ENCODE assay signal across 8 mouse cellular contexts in the genomic region with DNA sequence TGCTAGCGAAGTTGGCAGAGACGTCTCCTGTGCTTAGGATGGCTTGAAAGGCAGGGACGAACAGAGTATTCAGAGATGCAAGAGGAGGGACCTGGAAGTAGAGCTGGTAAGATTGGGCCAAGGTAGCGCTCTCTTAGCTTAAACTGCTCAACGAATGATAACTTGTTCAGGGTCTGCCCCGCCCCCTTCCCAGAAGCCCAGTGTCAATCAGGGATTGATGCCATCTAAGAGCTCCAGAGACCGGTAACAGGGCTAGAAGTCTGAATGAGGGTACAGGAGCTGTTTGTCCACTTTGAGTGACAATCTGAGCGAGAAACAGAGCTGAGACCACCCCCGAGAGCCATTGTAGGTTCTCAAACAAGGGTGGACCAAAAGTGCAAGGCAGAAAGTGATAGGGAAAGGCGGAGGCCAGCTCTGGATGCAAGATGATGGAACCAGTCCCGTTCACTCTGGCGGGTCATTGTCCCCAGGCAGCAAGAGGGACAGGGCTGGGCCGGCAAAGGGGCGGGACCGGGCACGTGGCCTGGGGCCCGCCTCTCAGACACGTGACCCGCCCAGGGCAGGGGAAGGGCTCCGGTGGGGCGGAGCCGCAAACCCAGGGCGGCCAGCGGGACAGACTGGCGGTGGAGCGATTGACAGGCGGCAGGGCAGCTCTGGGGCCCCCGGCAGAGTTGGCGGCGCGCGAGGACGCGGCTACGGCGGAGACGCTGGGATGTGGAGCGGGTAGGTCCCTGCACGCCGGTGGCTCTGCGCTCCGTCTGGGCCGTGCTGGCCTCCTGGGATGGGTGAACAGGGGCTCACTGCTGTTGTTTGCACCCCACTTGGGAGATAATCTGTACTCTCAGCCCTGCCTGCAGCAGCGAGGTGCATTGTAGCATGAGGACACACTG. TPM values are rescaled to one million over a fixed set of nuclear protein-coding genes. Genes with fewer than 3 reads are reported as not detected.
DNase-seq lines count a peak whose midpoint lies in the region; TF ChIP-seq lines count a peak whose summit lies in the region.

No protein-coding gene starts in this region.

- TF ChIP-seq RAD21 in MEL (IDR thresholded peaks at IDR 0.05; ENCODE audit: low read depth, low read length): no peak

- H3K27me3 ChIP-seq in MEL (ENCODE audit: control insufficient read depth in 1 of 2, insufficient read depth in 2 of 2, low read length in 2 of 2): no peaks in the 10 kb centered on the region; a peak in 1 of 4 replicates
- H3K27me3 ChIP-seq in hindbrain, embryonic 10.5 days (ENCODE audit: insufficient read depth, poor library complexity, severe bottlenecking): peaks cover 36% of the 10 kb centered on the region

- peak overlapping the region; percentile 33 to 57 for H3K4me3 ChIP-seq in MEL (ENCODE audit: control insufficient read depth in 1 of 2, insufficient read depth in 1 of 2, low read depth in 2 of 2, low read length in 2 of 2)
- peak overlapping the region; percentile 64 for H3K4me3 ChIP-seq in hindbrain, embryonic 10.5 days

- H3K36me3 ChIP-seq in MEL (ENCODE audit: control insufficient read depth in 1 of 2, insufficient read depth in 2 of 2, low read length in 2 of 2): peaks cover 0 to 15% of the 10 kb centered on the region in 2 experiments; a peak in 2 of 4 replicates
- H3K36me3 ChIP-seq in hindbrain, embryonic 10.5 days: no peaks in the 10 kb centered on the region

- no peaks in the 10 kb centered on the region for H3K9me3 ChIP-seq in MEL (replicated peaks; ENCODE audit: insufficient read depth, low read length)
- H3K9me3 ChIP-seq in hindbrain, embryonic 10.5 days: no peaks in the 10 kb centered on the region

- no peak for TF ChIP-seq EP300 in MEL (IDR thresholded peaks at IDR 0.05; ENCODE audit: low read depth in 1 of 2, low read length in 2 of 2)

- no peak for TF ChIP-seq CTCF in MEL (IDR thresholded peaks at IDR 0.05 in 2 of 3, conservative IDR thresholded peaks at IDR 0.05 in 1 of 3; ENCODE audit: control insufficient read depth in 1 of 3, insufficient read depth in 1 of 3, low read depth in 2 of 3, low read length in 3 of 3, poor library complexity in 1 of 3, severe bottlenecking in 1 of 3)

- H3K9ac ChIP-seq in MEL (ENCODE audit: control insufficient read depth, low read depth, low read length, poor library complexity, severe bottlenecking): peak overlapping the region; percentile 9; the same call in 1 of the 2 replicates

- H3K27ac ChIP-seq in MEL (ENCODE audit: control insufficient read depth, low read depth, low read length): no peak overlapping the region
- peak overlapping the region; percentile 88 for H3K27ac ChIP-seq in hindbrain, embryonic 10.5 days

- peaks cover 2 to 34% of the 10 kb centered on the region in 2 experiments; a peak in 3 of 4 replicates for H3K4me1 ChIP-seq in MEL (ENCODE audit: control insufficient read depth in 1 of 2, insufficient read depth in 2 of 2, low read length in 2 of 2)
- peaks cover 64% of the 10 kb centered on the region for H3K4me1 ChIP-seq in hindbrain, embryonic 10.5 days (replicated peaks)

- peak; percentile 73 for DNase-seq in MEL (ENCODE audit: low read depth, low spot score)
- DNase-seq in cerebellum, adult 9-10 months: peak; percentile 75
- DNase-seq in frontal cortex, adult 2 months (ENCODE audit: extremely low spot score in 1 of 2, low spot score in 1 of 2): peak; percentile 48 to 73
- DNase-seq in hindbrain, embryonic 10.5 days (ENCODE audit: low spot score): peak; percentile 92
- peak; percentile 80 to 86 for DNase-seq in layer of hippocampus, postnatal 14 days (ENCODE audit: low spot score in 2 of 2)
- peak; percentile 96 for DNase-seq in lung, postnatal 10 days
- DNase-seq in ovary, postnatal 10 days (ENCODE audit: low spot score): peak; percentile 75
- peak; percentile 21 to 30 for DNase-seq in thymus, postnatal 10 days (ENCODE audit: low spot score in 2 of 2)

- no peak for TF ChIP-seq POLR2A in MEL (IDR thresholded peaks at IDR 0.05; ENCODE audit: control insufficient read depth in 1 of 2, insufficient read depth in 1 of 2, low read depth in 1 of 2, low read length in 2 of 2, poor library complexity in 1 of 2)

- H3K79me2 ChIP-seq in MEL (ENCODE audit: control insufficient read depth, insufficient read depth, low read length, poor library complexity): no peaks in the 10 kb centered on the region

- WGBS in hindbrain, embryonic 10.5 days: 5% methylated on average over 44 of the region's 44 CpGs

TF ChIP-seq in MEL, 35 proteins besides CTCF, POLR2A, EP300 and RAD21:
- TF ChIP-seq MAFK (IDR thresholded peaks at IDR 0.05; ENCODE audit: borderline replicate concordance, low read depth, low read length) (no peak), NRF1 (IDR thresholded peaks at IDR 0.05; ENCODE audit: insufficient read depth, low read depth, low read length, poor library complexity, severe bottlenecking) (no peak), TBP (IDR thresholded peaks at IDR 0.05; ENCODE audit: low read depth, low read length) (no peak), MYC (IDR thresholded peaks at IDR 0.05; ENCODE audit: low read depth, low read length) (peak; percentile 57; the same call in 1 of the 2 replicates), MAX (IDR thresholded peaks at IDR 0.05; ENCODE audit: low read length) (peak; percentile 95), MYB (IDR thresholded peaks at IDR 0.05; ENCODE audit: low read depth, low read length) (no peak), MXI1 (IDR thresholded peaks at IDR 0.05; ENCODE audit: low read depth, low read length) (peak; percentile 78; the same call in 1 of the 2 replicates), SIN3A (IDR thresholded peaks at IDR 0.05; ENCODE audit: low read length) (peak; percentile 44; the same call in 1 of the 2 replicates), POLR2AphosphoS2 (IDR thresholded peaks at IDR 0.05; ENCODE audit: low read length) (no peak), USF2 (IDR thresholded peaks at IDR 0.05; ENCODE audit: borderline replicate concordance in 1 of 2, insufficient read depth in 1 of 2, low read depth in 1 of 2, low read length in 2 of 2) (peak; percentile 72 to 92), BHLHE40 (IDR thresholded peaks at IDR 0.05; ENCODE audit: borderline replicate concordance, low read depth, low read length) (peak; percentile 73), NELFE (IDR thresholded peaks at IDR 0.05; ENCODE audit: low read depth, low read length) (no peak), USF1 (IDR thresholded peaks at IDR 0.05; ENCODE audit: low read depth, low read length) (peak; percentile 98), MAZ (IDR thresholded peaks at IDR 0.05; ENCODE audit: low read depth, low read length) (no peak)

RNA-seq across cellular contexts. Expression of a gene that starts 16.4 kb away (rescaled TPM):
- 0.52 and 1.0 TPM in 2 replicates for total RNA-seq in MEL (2012; rRNA removed)
- polyA plus RNA-seq in MEL (2012; ENCODE audit: insufficient read depth in 1 of 2, insufficient read length in 2 of 2, low read depth in 1 of 2, low replicate concordance in 2 of 2, missing spikeins in 1 of 2): 1 to 10 TPM in 1 of 2 experiments, not detected in 1; 1.4 TPM
- polyA plus RNA-seq in frontal cortex, adult 2 months (2012; rRNA removed): 11.3 and 13.6 TPM in 2 replicates
- 39.7 and 39.8 TPM in 2 replicates for polyA plus RNA-seq in hindbrain, embryonic 10.5 days (2016; fragmentation: Nextera tagmentation; extraction: Ambion mirVana)
- total RNA-seq in layer of hippocampus, postnatal 14 days (2021): 10 to 100 TPM in 1 of 2 experiments, 1 to 10 TPM in 1; 8.9 to 12.8 TPM

RNA-seq across cellular contexts. Expression of a gene that starts 16.4 kb away (rescaled TPM):
- not detected in 2 replicates for total RNA-seq in MEL (2012; rRNA removed)
- under 1 TPM in 1 of 2 experiments, not detected in 1; 0.08 TPM for polyA plus RNA-seq in MEL (2012; ENCODE audit: insufficient read depth in 1 of 2, insufficient read length in 2 of 2, low read depth in 1 of 2, low replicate concordance in 2 of 2, missing spikeins in 1 of 2)
- 0.59 and 0.74 TPM in 2 replicates for polyA plus RNA-seq in frontal cortex, adult 2 months (2012; rRNA removed)
- 1.8 TPM in 2 replicates for polyA plus RNA-seq in hindbrain, embryonic 10.5 days (2016; fragmentation: Nextera tagmentation; extraction: Ambion mirVana)
- total RNA-seq in layer of hippocampus, postnatal 14 days (2021): 1 to 10 TPM in 1 of 2 experiments, under 1 TPM in 1; 0.97 to 1.1 TPM

RNA-seq across cellular contexts. Expression of a gene that starts 23.5 kb away (rescaled TPM):
- total RNA-seq in MEL (2012; rRNA removed): 1.4 and 2.3 TPM in 2 replicates
- polyA plus RNA-seq in MEL (2012; ENCODE audit: insufficient read depth in 1 of 2, insufficient read length in 2 of 2, low read depth in 1 of 2, low replicate concordance in 2 of 2, missing spikeins in 1 of 2): 10 to 100 TPM in 1 of 2 experiments, not detected in 1; 11.2 TPM
- polyA plus RNA-seq in frontal cortex, adult 2 months (2012; rRNA removed): 26.5 and 28.4 TPM in 2 replicates
- 6.7 and 8.1 TPM in 2 replicates for polyA plus RNA-seq in hindbrain, embryonic 10.5 days (2016; fragmentation: Nextera tagmentation; extraction: Ambion mirVana)
- 10 to 100 TPM; 34.3 to 36.8 TPM for total RNA-seq in layer of hippocampus, postnatal 14 days (2021)

RNA-seq across cellular contexts. Expression of a gene that starts 37.5 kb away (rescaled TPM):
- total RNA-seq in MEL (2012; rRNA removed): 444 and 518 TPM in 2 replicates
- 1,000 to 10,000 TPM; 2,118 to 2,175 TPM for polyA plus RNA-seq in MEL (2012; ENCODE audit: insufficient read depth in 1 of 2, insufficient read length in 2 of 2, low read depth in 1 of 2, low replicate concordance in 2 of 2, missing spikeins in 1 of 2)
- 3,721 and 5,002 TPM in 2 replicates for polyA plus RNA-seq in frontal cortex, adult 2 months (2012; rRNA removed)
- 1,451 and 1,593 TPM in 2 replicates for polyA plus RNA-seq in hindbrain, embryonic 10.5 days (2016; fragmentation: Nextera tagmentation; extraction: Ambion mirVana)
- 1,000 to 10,000 TPM; 2,325 to 2,371 TPM for total RNA-seq in layer of hippocampus, postnatal 14 days (2021)

Comparison
In these comparisons a context has a peak if more than half of its experiments do, and no peak if none do; other contexts are left out.
1. DNase-seq: peak in every context shown above with its lines; median percentile 96 in lung, postnatal 10 days; 92 in hindbrain, embryonic 10.5 days; 83 in layer of hippocampus, postnatal 14 days; 75 in cerebellum, adult 9-10 months; 75 in ovary, postnatal 10 days; 73 in MEL; 60 in frontal cortex, adult 2 months; 26 in thymus, postnatal 10 days.